Mouse (Mus musculus): ENCODE data around the gene Mymk. TPM values are rescaled to one million over a fixed set of nuclear protein-coding genes. Genes with fewer than 3 reads are reported as not detected.
A peak's percentile ranks its signal among the peaks of the same experiment; 100 is the strongest.

Mymk gene
- polyA plus RNA-seq, 1 experiment from 2014 or later: 63.7 TPM

DNA sequence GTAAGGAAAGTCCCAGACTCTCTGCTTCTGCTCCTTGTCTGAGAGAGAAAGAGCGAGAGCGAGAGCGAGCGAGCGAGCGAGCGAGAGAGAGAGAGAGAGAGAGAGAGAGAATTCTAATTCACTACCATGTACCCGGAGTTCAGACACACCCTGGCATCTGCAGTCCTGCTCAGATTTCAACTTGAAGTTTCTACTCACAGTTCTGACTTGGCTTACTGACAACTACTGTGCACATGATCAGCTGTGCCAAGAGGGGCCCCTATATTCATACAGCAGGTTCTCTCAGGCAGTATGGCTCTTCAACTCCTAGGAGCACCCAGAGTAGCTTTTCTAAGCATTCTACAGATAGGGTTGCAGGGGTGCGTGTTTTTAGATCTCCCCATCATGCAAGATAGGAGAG lies 12.8 kb downstream of the Mymk start:
- H3K4me3 ChIP-seq (replicated peaks): no peak overlapping the region
- no peak overlapping the region for H3K9ac ChIP-seq
- no peaks in the 10 kb centered on the region for H3K9me3 ChIP-seq (replicated peaks)
- no peaks in the 10 kb centered on the region for H3K27me3 ChIP-seq
- H3K4me2 ChIP-seq (replicated peaks): peak overlapping the region; percentile 19; the same call in 1 of the 2 replicates
- 67% methylated on average over 9 of the region's 9 CpGs for WGBS
- ATAC-seq (ENCODE audit: insufficient number of reproducible peaks, low FRiP score, low TSS enrichment, low read depth): 0 out of 2 replicates have a peak, but pooled peaks have one; percentile 16
- peaks cover 17% of the 10 kb centered on the region for H3K4me1 ChIP-seq
- peak overlapping the region; percentile 63 for H3K27ac ChIP-seq (replicated peaks)
- H3K36me3 ChIP-seq: no peaks in the 10 kb centered on the region

DNA sequence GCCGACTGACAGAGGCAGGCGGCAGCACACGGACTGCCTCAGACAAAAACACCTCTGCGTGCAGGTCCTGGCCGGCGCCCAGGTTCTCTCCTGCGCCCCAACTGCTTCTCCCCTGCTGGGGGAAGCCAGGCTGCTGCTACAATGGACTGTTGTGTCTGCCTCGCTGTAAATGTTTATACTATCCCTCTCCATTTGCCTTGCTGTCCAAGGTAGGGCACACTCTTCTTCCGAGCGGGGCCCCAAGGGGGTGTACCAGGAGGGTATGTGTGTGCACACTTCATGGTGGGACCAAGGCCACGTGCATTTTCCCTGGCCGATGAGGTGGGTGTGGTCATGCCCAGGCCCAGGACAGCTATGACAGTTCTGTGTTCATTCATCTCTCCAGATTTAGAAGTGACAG lies 13.2 kb downstream of the Mymk start:
- H3K27me3 ChIP-seq: no peaks in the 10 kb centered on the region
- no peak overlapping the region for H3K9ac ChIP-seq
- ATAC-seq (ENCODE audit: insufficient number of reproducible peaks, low FRiP score, low TSS enrichment, low read depth): peak; percentile 59; the same call in 1 of the 2 replicates
- H3K4me3 ChIP-seq (replicated peaks): no peak overlapping the region
- no peaks in the 10 kb centered on the region for H3K9me3 ChIP-seq (replicated peaks)
- no peaks in the 10 kb centered on the region for H3K36me3 ChIP-seq
- peaks cover 17% of the 10 kb centered on the region for H3K4me1 ChIP-seq
- whole genome bisulfite sequencing: 30% methylated on average over 12 of the region's 12 CpGs
- peak overlapping the region; percentile 63 for H3K27ac ChIP-seq (replicated peaks)
- peak overlapping the region; percentile 19; the same call in 1 of the 2 replicates for H3K4me2 ChIP-seq (replicated peaks)

GRCm38 (mm10) chr2:27058251-27058650 lies 13.7 kb downstream of the Mymk start:
- 39% methylated on average over 4 of the region's 4 CpGs for whole genome bisulfite sequencing
- Histone ChIP-seq H3K4me3 (replicated peaks) (no peak overlapping the region), H3K9ac (no peak overlapping the region), H3K36me3 (no peaks in the 10 kb centered on the region), H3K27me3 (no peaks in the 10 kb centered on the region), H3K4me1 (peaks cover 17% of the 10 kb centered on the region), H3K4me2 (replicated peaks) (no peak overlapping the region), H3K9me3 (replicated peaks) (no peaks in the 10 kb centered on the region), H3K27ac (replicated peaks) (no peak overlapping the region)
- no peak for ATAC-seq (ENCODE audit: insufficient number of reproducible peaks, low FRiP score, low TSS enrichment, low read depth)

DNA sequence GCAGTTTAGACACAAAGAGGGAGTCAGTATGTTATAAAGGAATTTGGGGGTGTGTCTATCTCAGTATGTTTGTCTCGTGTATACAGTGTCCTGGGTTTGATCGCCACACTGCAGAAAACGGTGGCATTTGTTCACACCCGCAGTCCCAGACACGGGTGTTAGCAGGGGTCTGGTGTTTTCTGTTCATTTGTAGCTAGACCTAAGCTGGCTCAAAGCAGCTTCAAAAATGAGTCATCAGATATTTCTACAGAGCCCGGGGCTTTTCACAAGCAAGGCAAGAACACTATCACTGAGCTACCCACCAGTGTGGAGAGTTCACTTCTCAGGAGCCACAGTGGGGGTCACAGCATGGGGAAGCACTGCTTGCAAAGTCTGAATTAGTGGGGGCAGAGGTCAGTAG lies 22.6 kb downstream of the Mymk start:
- H3K4me1 ChIP-seq: no peaks in the 10 kb centered on the region
- H3K36me3 ChIP-seq: no peaks in the 10 kb centered on the region
- H3K4me2 ChIP-seq (replicated peaks): no peak overlapping the region
- WGBS: 49% methylated on average over 6 of the region's 6 CpGs
- H3K27ac ChIP-seq (replicated peaks): no peak overlapping the region
- no peaks in the 10 kb centered on the region for H3K27me3 ChIP-seq
- H3K9me3 ChIP-seq (replicated peaks): no peaks in the 10 kb centered on the region
- H3K9ac ChIP-seq: no peak overlapping the region
- no peak overlapping the region for H3K4me3 ChIP-seq (replicated peaks)
- ATAC-seq (ENCODE audit: insufficient number of reproducible peaks, low FRiP score, low TSS enrichment, low read depth): no peak

DNA sequence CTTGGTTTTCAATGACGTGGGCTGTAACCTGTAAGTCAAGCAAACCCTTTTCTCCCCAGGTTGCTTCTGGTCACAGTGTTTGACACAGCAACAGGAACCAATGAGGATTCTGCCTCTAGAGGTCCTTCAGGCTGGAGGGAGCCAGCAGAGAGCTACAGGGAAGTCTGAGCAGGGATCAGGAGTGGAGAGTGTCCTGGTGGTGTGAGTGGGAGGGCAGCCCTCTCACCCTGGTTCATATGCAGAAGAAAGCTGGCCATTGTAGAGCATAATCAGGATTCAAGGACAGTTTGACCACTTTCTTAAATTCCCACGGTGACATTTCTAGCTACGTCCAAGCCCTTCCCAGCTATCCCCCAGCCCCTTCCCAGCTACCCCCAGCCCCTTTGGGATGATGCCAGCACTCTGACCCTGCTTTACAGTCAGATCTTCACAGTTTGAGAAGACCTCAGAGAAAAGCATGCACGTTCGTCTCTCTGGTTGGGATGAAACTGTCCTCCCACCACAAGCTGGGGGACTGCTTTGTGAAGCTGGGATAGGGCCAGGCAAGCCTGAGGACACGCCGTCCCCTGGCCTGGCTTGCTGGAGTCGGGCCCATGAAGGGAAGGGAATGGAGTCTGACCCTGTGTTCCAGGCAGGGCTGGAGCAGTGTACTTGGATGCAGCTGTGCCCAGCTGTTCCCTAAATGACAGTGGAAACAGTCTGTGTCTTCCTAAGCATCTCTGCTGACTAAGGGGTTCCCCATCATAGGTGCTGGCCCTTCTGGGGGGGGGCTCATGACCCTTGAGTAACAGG lies 25.8 kb downstream of the Mymk start:
- H3K27ac ChIP-seq (replicated peaks): no peak overlapping the region
- no peaks in the 10 kb centered on the region for H3K4me1 ChIP-seq
- H3K9ac ChIP-seq: no peak overlapping the region
- H3K9me3 ChIP-seq (replicated peaks): no peaks in the 10 kb centered on the region
- no peaks in the 10 kb centered on the region for H3K36me3 ChIP-seq
- ATAC-seq (ENCODE audit: insufficient number of reproducible peaks, low FRiP score, low TSS enrichment, low read depth): no peak
- H3K4me2 ChIP-seq (replicated peaks): no peak overlapping the region
- WGBS: 66% methylated on average over 8 of the region's 8 CpGs
- H3K4me3 ChIP-seq (replicated peaks): no peak overlapping the region
- H3K27me3 ChIP-seq: no peaks in the 10 kb centered on the region

DNA sequence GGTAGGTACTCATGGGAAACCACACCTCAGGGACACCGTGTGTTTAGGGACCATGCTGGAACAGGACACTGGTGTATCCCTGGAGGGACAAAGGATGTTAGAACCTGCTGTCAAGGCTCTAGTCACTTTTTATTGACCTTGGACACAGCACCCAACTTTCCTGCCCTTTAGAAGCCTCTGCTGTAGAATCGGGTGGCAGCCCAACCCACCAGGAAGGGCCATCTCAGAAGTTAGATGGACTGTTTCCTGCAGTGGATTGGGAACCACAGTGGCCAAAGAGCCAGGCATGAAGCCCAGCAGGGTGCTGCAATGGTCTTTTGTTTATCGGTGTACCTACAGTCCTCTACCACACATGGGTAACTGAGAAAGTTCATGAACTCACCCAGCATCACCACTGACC lies 27.3 kb downstream of the Mymk start:
- no peak for ATAC-seq (ENCODE audit: insufficient number of reproducible peaks, low FRiP score, low TSS enrichment, low read depth)
- Histone ChIP-seq H3K4me1 (no peaks in the 10 kb centered on the region), H3K9ac (no peak overlapping the region), H3K4me3 (replicated peaks) (no peak overlapping the region), H3K27ac (replicated peaks) (no peak overlapping the region), H3K36me3 (no peaks in the 10 kb centered on the region), H3K27me3 (0 out of 2 replicates have a peak, but pooled peaks cover 2% of the 10 kb centered on the region), H3K9me3 (replicated peaks) (no peaks in the 10 kb centered on the region), H3K4me2 (replicated peaks) (no peak overlapping the region)
- whole genome bisulfite sequencing: 74% methylated on average over 3 of the region's 3 CpGs

DNA sequence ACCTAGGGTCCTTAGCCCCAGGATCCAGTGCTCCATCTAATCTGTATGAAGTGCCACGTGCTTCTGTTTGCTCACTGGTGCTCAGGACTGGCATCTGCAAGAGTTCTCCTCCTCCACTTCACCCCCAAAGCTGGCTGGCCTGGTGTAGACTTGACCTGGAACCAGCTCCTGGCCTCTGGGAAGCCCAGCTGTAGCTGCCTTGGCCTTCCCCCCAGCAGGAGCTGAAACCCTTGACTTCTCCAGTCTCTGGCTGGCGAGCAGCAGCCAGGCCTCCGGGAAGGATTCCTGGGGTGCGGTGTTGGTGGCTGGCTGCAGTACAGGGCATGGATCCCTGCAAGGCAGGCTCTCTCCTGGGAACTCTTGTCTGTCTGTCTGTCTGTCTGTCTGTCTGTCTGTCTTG lies 27.8 kb downstream of the Mymk start:
- 0 out of 2 replicates have a peak, but pooled peaks cover 3% of the 10 kb centered on the region for H3K4me1 ChIP-seq

DNA sequence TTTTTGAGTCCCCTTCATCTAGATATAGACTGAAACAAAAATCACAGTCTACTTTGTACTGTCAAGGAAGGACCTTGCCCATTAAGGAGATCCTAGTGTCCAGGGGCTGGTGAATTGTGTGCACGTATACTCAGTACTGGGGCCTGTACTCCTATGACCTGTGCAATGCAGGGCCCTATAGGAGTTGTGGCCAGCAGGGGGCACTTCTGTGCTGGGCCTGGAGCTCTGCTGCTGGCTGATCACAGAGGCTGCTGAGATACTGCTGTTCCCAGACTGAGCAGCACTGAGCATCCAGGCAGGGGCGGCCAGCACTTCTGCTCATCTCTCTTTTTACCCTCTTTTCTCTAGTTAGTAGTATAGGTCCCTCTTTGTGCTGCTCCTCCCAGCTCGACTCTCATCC lies 28.5 kb downstream of the Mymk start:
- whole genome bisulfite sequencing: 21% methylated on average over 3 of the region's 3 CpGs
- Histone ChIP-seq H3K9ac (no peak overlapping the region), H3K36me3 (no peaks in the 10 kb centered on the region), H3K9me3 (replicated peaks) (no peaks in the 10 kb centered on the region), H3K4me1 (0 out of 2 replicates have a peak, but pooled peaks cover 7% of the 10 kb centered on the region), H3K4me3 (replicated peaks) (no peak overlapping the region), H3K4me2 (replicated peaks) (no peak overlapping the region), H3K27ac (replicated peaks) (no peak overlapping the region), H3K27me3 (0 out of 2 replicates have a peak, but pooled peaks cover 2% of the 10 kb centered on the region)
- peak; percentile 63; the same call in 1 of the 2 replicates for ATAC-seq (ENCODE audit: insufficient number of reproducible peaks, low FRiP score, low TSS enrichment, low read depth)

More for the DNA sequence above, 27.8 kb downstream of the Mymk start:
- Histone ChIP-seq H3K4me3 (replicated peaks) (no peak overlapping the region), H3K27me3 (0 out of 2 replicates have a peak, but pooled peaks cover 2% of the 10 kb centered on the region), H3K9me3 (replicated peaks) (no peaks in the 10 kb centered on the region), H3K4me2 (replicated peaks) (no peak overlapping the region), H3K9ac (no peak overlapping the region), H3K36me3 (no peaks in the 10 kb centered on the region), H3K27ac (replicated peaks) (no peak overlapping the region)
- no peak for ATAC-seq (ENCODE audit: insufficient number of reproducible peaks, low FRiP score, low TSS enrichment, low read depth)
- 77% methylated on average over 4 of the region's 4 CpGs for WGBS

DNA sequence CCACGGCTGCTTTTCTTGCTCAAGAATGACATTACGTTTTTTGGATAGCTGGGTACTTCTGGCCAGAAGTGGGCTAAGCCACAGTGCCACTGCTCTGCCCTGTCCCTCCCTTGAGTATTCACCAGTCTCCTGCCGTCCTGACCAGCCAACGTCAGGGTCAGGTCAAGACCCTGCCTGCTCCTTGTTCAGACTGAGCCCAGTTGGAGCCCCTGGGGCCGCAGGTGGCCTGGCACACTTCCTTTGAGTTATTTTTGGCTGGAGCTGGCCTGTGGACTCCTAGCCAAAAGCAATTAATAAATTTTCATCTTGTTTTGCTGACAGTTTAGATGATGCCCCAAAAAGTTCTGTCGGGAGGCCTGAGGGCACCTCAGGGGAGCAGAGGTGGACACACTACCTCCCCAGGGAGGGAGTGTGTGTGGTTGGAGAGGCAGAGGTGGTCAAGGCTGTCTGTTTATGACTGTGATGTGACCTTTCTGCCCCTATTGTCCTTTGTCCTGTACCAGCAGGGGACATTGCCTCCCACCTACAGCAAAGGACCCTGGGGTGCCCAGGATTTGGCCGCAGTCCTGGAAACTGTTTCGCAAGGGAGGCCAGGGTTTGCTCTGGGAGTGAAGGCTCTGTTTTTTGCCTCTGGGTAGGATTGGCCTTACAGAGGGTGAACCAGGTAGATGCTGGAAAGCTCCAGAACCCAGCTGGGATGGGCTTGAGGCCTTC lies 29.7 kb downstream of the Mymk start:
- Histone ChIP-seq H3K27ac (replicated peaks) (no peak overlapping the region), H3K4me2 (replicated peaks) (no peak overlapping the region), H3K36me3 (no peaks in the 10 kb centered on the region), H3K4me1 (0 out of 2 replicates have a peak, but pooled peaks cover 7% of the 10 kb centered on the region), H3K4me3 (replicated peaks) (no peak overlapping the region), H3K9ac (no peak overlapping the region), H3K27me3 (0 out of 2 replicates have a peak, but pooled peaks cover 2% of the 10 kb centered on the region), H3K9me3 (replicated peaks) (no peaks in the 10 kb centered on the region)
- WGBS: 62% methylated on average over 8 of the region's 8 CpGs
- ATAC-seq (ENCODE audit: insufficient number of reproducible peaks, low FRiP score, low TSS enrichment, low read depth): no peak

GRCm38 (mm10) chr2:27039286-27039685 lies 32.7 kb downstream of the Mymk start:
- H3K27ac ChIP-seq (replicated peaks): no peak overlapping the region
- H3K4me1 ChIP-seq: 0 out of 2 replicates have a peak, but pooled peaks cover 12% of the 10 kb centered on the region
- 5% methylated on average over 1 of the region's 1 CpGs for WGBS
- no peak overlapping the region for H3K4me3 ChIP-seq (replicated peaks)
- H3K9ac ChIP-seq: no peak overlapping the region
- H3K4me2 ChIP-seq (replicated peaks): no peak overlapping the region
- no peak for ATAC-seq (ENCODE audit: insufficient number of reproducible peaks, low FRiP score, low TSS enrichment, low read depth)
- H3K27me3 ChIP-seq: 0 out of 2 replicates have a peak, but pooled peaks cover 2% of the 10 kb centered on the region
- no peaks in the 10 kb centered on the region for H3K9me3 ChIP-seq (replicated peaks)
- no peaks in the 10 kb centered on the region for H3K36me3 ChIP-seq

DNA sequence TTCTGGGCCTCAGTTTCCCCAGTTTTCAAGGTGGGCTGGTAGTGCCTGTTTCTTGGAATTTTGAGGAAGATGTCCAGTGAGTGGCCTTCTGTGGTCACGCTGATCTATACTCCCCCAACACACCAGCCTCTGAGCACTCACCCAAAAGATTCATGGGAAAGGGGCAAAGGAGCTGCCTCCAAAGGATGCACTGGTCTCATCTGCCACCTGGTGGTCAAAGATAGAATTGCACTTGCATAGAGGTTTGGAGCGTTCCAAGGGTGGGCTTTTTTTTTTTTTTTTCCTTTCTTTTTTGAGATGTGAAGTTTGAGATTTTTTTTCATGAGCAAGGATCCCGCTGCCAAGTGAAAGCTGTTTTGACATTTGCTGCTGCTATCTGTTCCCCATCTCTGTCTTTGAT lies 33.4 kb downstream of the Mymk start:
- WGBS: 0% methylated on average over 3 of the region's 3 CpGs
- H3K27me3 ChIP-seq: 0 out of 2 replicates have a peak, but pooled peaks cover 2% of the 10 kb centered on the region
- H3K27ac ChIP-seq (replicated peaks): no peak overlapping the region
- H3K9me3 ChIP-seq (replicated peaks): no peaks in the 10 kb centered on the region
- no peak overlapping the region for H3K4me3 ChIP-seq (replicated peaks)
- no peak for ATAC-seq (ENCODE audit: insufficient number of reproducible peaks, low FRiP score, low TSS enrichment, low read depth)
- 0 out of 2 replicates have a peak, but pooled peaks cover 12% of the 10 kb centered on the region for H3K4me1 ChIP-seq
- H3K36me3 ChIP-seq: no peaks in the 10 kb centered on the region
- no peak overlapping the region for H3K9ac ChIP-seq
- H3K4me2 ChIP-seq (replicated peaks): no peak overlapping the region
